In the genomic region with DNA sequence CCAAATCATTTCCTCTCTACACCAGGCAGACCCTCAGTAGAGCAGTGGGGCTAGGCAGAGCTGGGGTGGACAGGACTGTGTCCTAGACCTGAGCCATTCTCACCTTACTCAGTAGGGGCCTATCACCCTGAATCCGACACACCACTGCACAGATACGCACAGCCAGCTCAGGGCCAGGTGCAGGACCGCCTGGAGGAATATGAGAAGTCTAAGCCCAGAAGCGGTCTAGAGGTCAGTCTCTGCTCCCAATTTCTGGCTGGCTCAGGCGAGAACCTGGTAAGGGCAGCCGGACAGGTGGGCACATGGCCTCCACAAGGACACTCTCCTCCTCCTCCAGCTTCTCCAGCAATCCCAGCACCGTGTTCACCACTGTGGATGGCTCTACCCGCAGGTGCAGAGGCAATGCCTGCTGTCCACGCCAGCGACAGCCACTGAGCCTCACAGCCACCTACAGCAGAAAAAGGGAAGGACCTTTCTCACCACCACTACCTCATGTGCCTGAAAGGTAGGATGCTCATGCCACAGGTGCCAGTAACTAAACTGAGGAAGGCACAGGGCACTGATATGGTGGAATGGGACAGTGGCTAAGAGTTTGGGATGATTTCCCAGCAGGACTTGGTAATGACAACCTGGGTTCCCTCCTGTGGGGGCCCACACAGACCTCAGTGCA, we compare ENCODE assay signal across 10 mouse cellular contexts. TPM values are rescaled to one million over a fixed set of nuclear protein-coding genes. Genes with fewer than 3 reads are reported as not detected.
A peak's percentile ranks its signal among the peaks of the same experiment; 100 is the strongest.
DNase-seq lines count a peak whose midpoint lies in the region; ATAC-seq lines count a peak whose summit lies in the region.
"Had no signal": no experiment of that assay in that cellular context is flagged by ENCODE, and none has a peak within 500 bp of the region (broad histone marks: within the 10 kb centered on the region; RNA-seq: fewer than 3 reads in every experiment).

No protein-coding gene starts in this region.

- peaks cover 65% of the 10 kb centered on the region for H3K4me1 ChIP-seq in heart, embryonic 16.5 days (ENCODE audit: control insufficient read depth, insufficient read depth, low read length)
- peaks cover 80% of the 10 kb centered on the region for H3K4me1 ChIP-seq in megakaryocyte, embryonic 14.5 days
- peaks cover 14% of the 10 kb centered on the region for H3K4me1 ChIP-seq in limb, embryonic 11.5 days (ENCODE audit: control insufficient read depth, insufficient read depth, low read length)

- ATAC-seq in heart, embryonic 16.5 days (replicated peaks; ENCODE audit: extremely low read depth, insufficient read depth, low FRiP score), result no peak
- no peak for ATAC-seq in megakaryocyte, adult 5-6 weeks (ENCODE audit: poor library complexity, severe bottlenecking)
- no peak for ATAC-seq in limb, embryonic 11.5 days (ENCODE audit: insufficient number of reproducible peaks, low FRiP score, low TSS enrichment, low read depth)

- H3K27ac ChIP-seq in heart, embryonic 16.5 days (ENCODE audit: low read length), result peak overlapping the region; percentile 97
- H3K27ac ChIP-seq in limb, embryonic 11.5 days (replicated peaks; ENCODE audit: low read depth, low read length), result no peak overlapping the region

- H3K9ac ChIP-seq in heart, embryonic 16.5 days (ENCODE audit: low read length), result peak overlapping the region; percentile 94
- H3K9ac ChIP-seq in limb, embryonic 11.5 days (ENCODE audit: low read length), result peak overlapping the region; percentile 83; the same call in 1 of the 2 replicates

- peak; percentile 44 for DNase-seq in cerebellum, adult 9-10 months
- no peak for DNase-seq in cerebellum, postnatal 25 days
- no peak for DNase-seq in heart, adult 8-10 months (ENCODE audit: low spot score)
- DNase-seq in limb, embryonic 11.5 days (ENCODE audit: low spot score), result no peak
- DNase-seq in layer of hippocampus, adult 18-20 months (ENCODE audit: low spot score in 2 of 2), result no peak
- DNase-seq: thymus, postnatal 36 days had no signal

- H3K9me3 ChIP-seq in heart, embryonic 16.5 days (replicated peaks; ENCODE audit: control insufficient read depth, low read length), result no peaks in the 10 kb centered on the region
- no peaks in the 10 kb centered on the region for H3K9me3 ChIP-seq in megakaryocyte, embryonic 14.5 days
- H3K9me3 ChIP-seq in limb, embryonic 11.5 days (ENCODE audit: control insufficient read depth, low read length), result no peaks in the 10 kb centered on the region
- H3K9me3 ChIP-seq: embryonic facial prominence, embryonic 15.5 days had no signal

- no peaks in the 10 kb centered on the region for H3K36me3 ChIP-seq in heart, embryonic 16.5 days (ENCODE audit: control insufficient read depth, insufficient read depth)
- H3K36me3 ChIP-seq in megakaryocyte, embryonic 14.5 days (replicated peaks; ENCODE audit: low read length), result no peaks in the 10 kb centered on the region
- no peaks in the 10 kb centered on the region; the same call in 1 of the 2 replicates for H3K36me3 ChIP-seq in limb, embryonic 11.5 days (ENCODE audit: control insufficient read depth, insufficient read depth, low read length)
- H3K36me3 ChIP-seq: embryonic facial prominence, embryonic 15.5 days had no signal

- H3K27me3 ChIP-seq in heart, embryonic 16.5 days (ENCODE audit: control insufficient read depth, insufficient read depth, low read length), result no peaks in the 10 kb centered on the region
- peaks cover 6% of the 10 kb centered on the region for H3K27me3 ChIP-seq in megakaryocyte, embryonic 14.5 days (replicated peaks)
- H3K27me3 ChIP-seq in limb, embryonic 11.5 days (ENCODE audit: control insufficient read depth, insufficient read depth, low read length), result no peaks in the 10 kb centered on the region
- H3K27me3 ChIP-seq: embryonic facial prominence, embryonic 15.5 days had no signal

- H3K4me2 ChIP-seq in heart, embryonic 16.5 days (ENCODE audit: low read depth, low read length), result peak overlapping the region; percentile 51
- H3K4me2 ChIP-seq in limb, embryonic 11.5 days (ENCODE audit: low read depth, severe bottlenecking), result no peak overlapping the region

- WGBS in heart, embryonic 16.5 days, result 88% methylated on average over 10 of the region's 10 CpGs
- 90% methylated on average over 10 of the region's 10 CpGs for WGBS in limb, embryonic 11.5 days

- H3K4me3 ChIP-seq in heart, embryonic 16.5 days (ENCODE audit: low read length), result no peak overlapping the region
- H3K4me3 ChIP-seq in megakaryocyte, embryonic 14.5 days (replicated peaks), result peak overlapping the region; percentile 57
- no peak overlapping the region for H3K4me3 ChIP-seq in limb, embryonic 11.5 days (ENCODE audit: low read depth, low read length)

RNA-seq across cellular contexts. Expression of gene Carns1, which starts 4.4 kb away (rescaled TPM):
- 15.9 and 17.5 TPM in 2 replicates for polyA plus RNA-seq in heart, embryonic 16.5 days (2015; fragmentation: Nextera tagmentation; extraction: Ambion mirVana)
- total RNA-seq in heart, adult 8-10 months (2022), result 10 to 100 TPM; 28.3 to 37.5 (median 30.5) TPM
- polyA plus RNA-seq in megakaryocyte, embryonic 14.5 days (2012; ENCODE audit: insufficient read depth, low replicate concordance), result 1.3 and 5.6 TPM in 2 replicates
- 3.9 and 4.7 TPM in 2 replicates for total RNA-seq in megakaryocyte, adult 5-6 weeks (2015)
- total RNA-seq in megakaryocyte, adult 5-6 weeks (2017), result 1.3 and 2.0 TPM in 2 replicates
- 2.1 TPM in 2 replicates for polyA plus RNA-seq in limb, embryonic 11.5 days (2014; fragmentation: Nextera tagmentation; extraction: Ambion mirVana)
- 1 to 10 TPM; 6.3 to 7.1 TPM for total RNA-seq in layer of hippocampus, adult 18-20 months (2021)

RNA-seq across cellular contexts. Expression of gene Rps6kb2, which starts 7.7 kb away (rescaled TPM):
- polyA plus RNA-seq in heart, embryonic 16.5 days (2015; fragmentation: Nextera tagmentation; extraction: Ambion mirVana), result 47.4 and 48.7 TPM in 2 replicates
- 10 to 100 TPM; 15.6 to 17.9 (median 17.0) TPM for total RNA-seq in heart, adult 8-10 months (2022)
- 108 and 492 TPM in 2 replicates for polyA plus RNA-seq in megakaryocyte, embryonic 14.5 days (2012; ENCODE audit: insufficient read depth, low replicate concordance)
- total RNA-seq in megakaryocyte, adult 5-6 weeks (2015), result 21.0 and 26.7 TPM in 2 replicates
- total RNA-seq in megakaryocyte, adult 5-6 weeks (2017), result 21.0 and 25.0 TPM in 2 replicates
- polyA plus RNA-seq in limb, embryonic 11.5 days (2014; fragmentation: Nextera tagmentation; extraction: Ambion mirVana), result 44.7 and 48.9 TPM in 2 replicates
- total RNA-seq in layer of hippocampus, adult 18-20 months (2021), result 10 to 100 TPM; 32.7 to 38.3 TPM

RNA-seq across cellular contexts. Expression of gene Ptprcap, which starts 17.5 kb away (rescaled TPM):
- polyA plus RNA-seq in heart, embryonic 16.5 days (2015; fragmentation: Nextera tagmentation; extraction: Ambion mirVana), result 25.3 and 71.1 TPM in 2 replicates
- 1 to 10 TPM in 3 of 4 experiments, under 1 TPM in 1; 0.73 to 2.4 (median 1.3) TPM for total RNA-seq in heart, adult 8-10 months (2022)
- polyA plus RNA-seq in megakaryocyte, embryonic 14.5 days (2012; ENCODE audit: insufficient read depth, low replicate concordance), result 777 and 793 TPM in 2 replicates
- 30.5 and 42.1 TPM in 2 replicates for total RNA-seq in megakaryocyte, adult 5-6 weeks (2015)
- total RNA-seq in megakaryocyte, adult 5-6 weeks (2017), result 43.9 and 44.8 TPM in 2 replicates
- 1.1 and 1.5 TPM in 2 replicates for polyA plus RNA-seq in limb, embryonic 11.5 days (2014; fragmentation: Nextera tagmentation; extraction: Ambion mirVana)
- total RNA-seq in layer of hippocampus, adult 18-20 months (2021), result 1 to 10 TPM; 1.6 to 2.5 TPM

RNA-seq across cellular contexts. Expression of gene Tbc1d10c, which starts 20.2 kb away (rescaled TPM):
- 10.8 and 26.5 TPM in 2 replicates for polyA plus RNA-seq in heart, embryonic 16.5 days (2015; fragmentation: Nextera tagmentation; extraction: Ambion mirVana)
- 10 to 100 TPM in 2 of 4 experiments, 1 to 10 TPM in 2; 8.6 to 19.6 (median 12.4) TPM for total RNA-seq in heart, adult 8-10 months (2022)
- polyA plus RNA-seq in megakaryocyte, embryonic 14.5 days (2012; ENCODE audit: insufficient read depth, low replicate concordance), result 24.1 and 31.5 TPM in 2 replicates
- 52.8 and 59.9 TPM in 2 replicates for total RNA-seq in megakaryocyte, adult 5-6 weeks (2015)
- 21.5 and 33.5 TPM in 2 replicates for total RNA-seq in megakaryocyte, adult 5-6 weeks (2017)
- polyA plus RNA-seq in limb, embryonic 11.5 days (2014; fragmentation: Nextera tagmentation; extraction: Ambion mirVana), result 0.89 and 1.2 TPM in 2 replicates
- 1 to 10 TPM in 1 of 2 experiments, under 1 TPM in 1; 0.52 to 1.0 TPM for total RNA-seq in layer of hippocampus, adult 18-20 months (2021)

RNA-seq across cellular contexts. Expression of gene Ppp1ca, which starts 21.0 kb away (rescaled TPM):
- polyA plus RNA-seq in heart, embryonic 16.5 days (2015; fragmentation: Nextera tagmentation; extraction: Ambion mirVana), result 813 and 866 TPM in 2 replicates
- 100 to 1,000 TPM; 261 to 310 (median 281) TPM for total RNA-seq in heart, adult 8-10 months (2022)
- 268 and 792 TPM in 2 replicates for polyA plus RNA-seq in megakaryocyte, embryonic 14.5 days (2012; ENCODE audit: insufficient read depth, low replicate concordance)
- 496 and 536 TPM in 2 replicates for total RNA-seq in megakaryocyte, adult 5-6 weeks (2015)
- 639 and 705 TPM in 2 replicates for total RNA-seq in megakaryocyte, adult 5-6 weeks (2017)
- polyA plus RNA-seq in limb, embryonic 11.5 days (2014; fragmentation: Nextera tagmentation; extraction: Ambion mirVana), result 952 and 995 TPM in 2 replicates
- total RNA-seq in layer of hippocampus, adult 18-20 months (2021), result 100 to 1,000 TPM; 268 TPM

Comparison
In these comparisons a context has a peak if more than half of its experiments do, and no peak if none do; other contexts are left out.
1. RNA of gene Ptprcap, which starts 17.5 kb away (total RNA-seq): 30.5 to 44.8 TPM in megakaryocyte, adult 5-6 weeks; 1.6 to 2.5 TPM in layer of hippocampus, adult 18-20 months and 0.73 to 2.4 TPM in heart, adult 8-10 months; every median in the first group is over 4 times any median in the second.